Mouse (Mus musculus) MEL (cell line): ENCODE measurements around the gene Arsg. TPM values are rescaled to one million over a fixed set of nuclear protein-coding genes. Genes with fewer than 3 reads are reported as not detected.

Experiments
- DNase-seq: peaks from one replicate; pipeline ENCODE4 v3.0.0; 2011; ENCODE audit warnings: low read depth, low spot score
- H3K27ac ChIP-seq: 2 replicates; pipeline ENCODE4 v1.5.1; 2012; ENCODE audit warnings: low read depth, mild to moderate bottlenecking, control low read depth, low read length, moderate library complexity; ENCODE audit not compliant: control insufficient read depth
- H3K27me3 ChIP-seq, 2 experiments: fragments of 150-350 bp in 1 of 2; sonication (generic) in 1 of 2; 2 replicates each; pipeline ENCODE4 v1.6.1; 2012; ENCODE audit warnings: low read length in 2 of 2, mild to moderate bottlenecking in 2 of 2, improper control_type of control experiment in 1 of 2, moderate library complexity in 1 of 2; ENCODE audit not compliant: insufficient read depth in 2 of 2, control insufficient read depth in 1 of 2
- H3K36me3 ChIP-seq, 2 experiments: 2 replicates each; pipeline ENCODE4 v1.6.1; 2012 to 2014; ENCODE audit warnings: low read length in 2 of 2, improper control_type of control experiment in 1 of 2, inconsistent platforms in 1 of 2, mild to moderate bottlenecking in 1 of 2; ENCODE audit not compliant: insufficient read depth in 2 of 2, control insufficient read depth in 1 of 2
- H3K4me1 ChIP-seq, 2 experiments: fragments of 150-350 bp in 1 of 2; sonication (generic) in 1 of 2; 2 replicates each; pipeline ENCODE4 v1.6.1; 2012; ENCODE audit warnings: low read length in 2 of 2, improper control_type of control experiment in 1 of 2, mild to moderate bottlenecking in 1 of 2; ENCODE audit not compliant: insufficient read depth in 2 of 2, control insufficient read depth in 1 of 2
- H3K4me3 ChIP-seq, 2 experiments: fragments of 150-350 bp in 1 of 2; sonication (generic) in 1 of 2; 2 replicates each; pipeline ENCODE4 v1.5.1; 2012; ENCODE audit warnings: low read depth in 2 of 2, low read length in 2 of 2, mild to moderate bottlenecking in 2 of 2, moderate library complexity in 2 of 2, control low read depth in 1 of 2, improper control_type of control experiment in 1 of 2; ENCODE audit not compliant: control insufficient read depth in 1 of 2, insufficient read depth in 1 of 2
- H3K79me2 ChIP-seq: 2 replicates; pipeline ENCODE4 v1.6.1; 2012; ENCODE audit warnings: mild to moderate bottlenecking, low read length, moderate library complexity; ENCODE audit not compliant: control insufficient read depth, poor library complexity, insufficient read depth
- H3K9ac ChIP-seq: 2 replicates; pipeline ENCODE4 v1.6.1; 2012; ENCODE audit warnings: low read depth, mild to moderate bottlenecking, control low read depth, low read length, moderate library complexity; ENCODE audit not compliant: control insufficient read depth, poor library complexity, severe bottlenecking
- H3K9me3 ChIP-seq: fragments of 150-350 bp; sonication (generic); replicated peaks from 2 replicates; pipeline ENCODE4 v1.6.1; 2012; ENCODE audit warnings: mild to moderate bottlenecking, low read length, improper control_type of control experiment, moderate library complexity; ENCODE audit not compliant: insufficient read depth
- CHD1 ChIP-seq: IDR thresholded peaks from 2 replicates; pipeline ENCODE4 v1.6.1; 2012; ENCODE audit warnings: low read depth, mild to moderate bottlenecking, inconsistent platforms, low read length, improper control_type of control experiment
- CHD2 ChIP-seq: IDR thresholded peaks from 2 replicates; pipeline ENCODE4 v1.6.1; 2011; ENCODE audit warnings: low read length, improper control_type of control experiment
- EP300 ChIP-seq, 2 experiments: IDR thresholded peaks; 2 replicates each; pipeline ENCODE4 v1.6.1; 2011; ENCODE audit warnings: improper control_type of control experiment in 2 of 2, low read length in 2 of 2, low read depth in 1 of 2, mild to moderate bottlenecking in 1 of 2
- ETS1 ChIP-seq: IDR thresholded peaks from 2 replicates; pipeline ENCODE4 v1.6.1; 2012; ENCODE audit warnings: low read depth, mild to moderate bottlenecking, inconsistent platforms, low read length, improper control_type of control experiment, moderate library complexity
- GABPA ChIP-seq: IDR thresholded peaks from 2 replicates; pipeline ENCODE4 v1.6.1; 2012; ENCODE audit warnings: low read depth, mild to moderate bottlenecking, inconsistent platforms, low read length, improper control_type of control experiment, moderate library complexity
- HCFC1 ChIP-seq: IDR thresholded peaks from 2 replicates; pipeline ENCODE4 v1.6.1; 2012; ENCODE audit warnings: low read depth, mild to moderate bottlenecking, inconsistent platforms, low read length, improper control_type of control experiment, moderate library complexity
- MAX ChIP-seq: IDR thresholded peaks from 2 replicates; pipeline ENCODE4 v1.6.1; 2011; ENCODE audit warnings: low read length, improper control_type of control experiment
- MAZ ChIP-seq: IDR thresholded peaks from 2 replicates; pipeline ENCODE4 v1.6.1; 2012; ENCODE audit warnings: low read depth, mild to moderate bottlenecking, inconsistent platforms, low read length, improper control_type of control experiment
- MXI1 ChIP-seq: IDR thresholded peaks from 2 replicates; pipeline ENCODE4 v1.6.1; 2011; ENCODE audit warnings: mild to moderate bottlenecking, low read depth, low read length, improper control_type of control experiment
- MYC ChIP-seq: IDR thresholded peaks from 2 replicates; pipeline ENCODE4 v1.6.1; 2011; ENCODE audit warnings: low read depth, mild to moderate bottlenecking, low read length, improper control_type of control experiment, moderate library complexity
- POLR2A ChIP-seq, 2 experiments: IDR thresholded peaks; 2 replicates each; pipeline ENCODE4 v1.6.1; 2011 to 2012; ENCODE audit warnings: low read length in 2 of 2, mild to moderate bottlenecking in 2 of 2, control low read depth in 1 of 2, improper control_type of control experiment in 1 of 2, low read depth in 1 of 2, moderate library complexity in 1 of 2; ENCODE audit not compliant: control insufficient read depth in 1 of 2, insufficient read depth in 1 of 2, poor library complexity in 1 of 2
- POLR2AphosphoS5 ChIP-seq: IDR thresholded peaks from 2 replicates; pipeline ENCODE4 v1.6.1; 2012; ENCODE audit warnings: low read depth, borderline replicate concordance, mild to moderate bottlenecking, inconsistent platforms, low read length, moderate library complexity, mixed read lengths
- RAD21 ChIP-seq: IDR thresholded peaks from 2 replicates; pipeline ENCODE4 v1.6.1; 2011; ENCODE audit warnings: mild to moderate bottlenecking, low read depth, low read length, improper control_type of control experiment
- SIN3A ChIP-seq: IDR thresholded peaks from 2 replicates; pipeline ENCODE4 v1.6.1; 2012; ENCODE audit warnings: low read length, improper control_type of control experiment, inconsistent platforms
- SMC3 ChIP-seq: IDR thresholded peaks from 2 replicates; pipeline ENCODE4 v1.6.1; 2011; ENCODE audit warnings: low read depth, low read length, improper control_type of control experiment
- UBTF ChIP-seq: IDR thresholded peaks from 2 replicates; pipeline ENCODE4 v1.6.1; 2012; ENCODE audit warnings: low read depth, mild to moderate bottlenecking, inconsistent platforms, low read length, improper control_type of control experiment, moderate library complexity, borderline replicate concordance; ENCODE audit not compliant: insufficient read depth
- ZC3H11A ChIP-seq: IDR thresholded peaks from 2 replicates; pipeline ENCODE4 v1.6.1; 2012; ENCODE audit warnings: low read depth, mild to moderate bottlenecking, inconsistent platforms, low read length, improper control_type of control experiment
- ZNF384 ChIP-seq: IDR thresholded peaks from 2 replicates; pipeline ENCODE4 v1.6.1; 2012; ENCODE audit warnings: low read depth, mild to moderate bottlenecking, inconsistent platforms, low read length, improper control_type of control experiment
- polyA plus RNA-seq, 2 experiments: library from polyadenylated mRNA; stranded (reverse) in 1 of 2; unstranded in 1 of 2; fragments of >175 nt in 1 of 2; fragments of >200 nt in 1 of 2; gene quantifications; 2 replicates each; pipeline versions ENCODE4 v1.2.1 to v1.2.4; 2012; ENCODE audit warnings: low replicate concordance in 2 of 2, low read depth in 1 of 2; ENCODE audit not compliant: insufficient read length in 2 of 2, insufficient read depth in 1 of 2, missing spikeins in 1 of 2
- total RNA-seq: library from RNA; depleted of rRNA; stranded (reverse); fragments of 300-350 nt; gene quantifications from 2 replicates; pipeline ENCODE4 v1.2.3, GENCODE M21; 2012

The Arsg gene
- total and polyA plus RNA-seq, 3 experiments: 3.9 to 5.2 TPM; not detected in 1

DNA sequence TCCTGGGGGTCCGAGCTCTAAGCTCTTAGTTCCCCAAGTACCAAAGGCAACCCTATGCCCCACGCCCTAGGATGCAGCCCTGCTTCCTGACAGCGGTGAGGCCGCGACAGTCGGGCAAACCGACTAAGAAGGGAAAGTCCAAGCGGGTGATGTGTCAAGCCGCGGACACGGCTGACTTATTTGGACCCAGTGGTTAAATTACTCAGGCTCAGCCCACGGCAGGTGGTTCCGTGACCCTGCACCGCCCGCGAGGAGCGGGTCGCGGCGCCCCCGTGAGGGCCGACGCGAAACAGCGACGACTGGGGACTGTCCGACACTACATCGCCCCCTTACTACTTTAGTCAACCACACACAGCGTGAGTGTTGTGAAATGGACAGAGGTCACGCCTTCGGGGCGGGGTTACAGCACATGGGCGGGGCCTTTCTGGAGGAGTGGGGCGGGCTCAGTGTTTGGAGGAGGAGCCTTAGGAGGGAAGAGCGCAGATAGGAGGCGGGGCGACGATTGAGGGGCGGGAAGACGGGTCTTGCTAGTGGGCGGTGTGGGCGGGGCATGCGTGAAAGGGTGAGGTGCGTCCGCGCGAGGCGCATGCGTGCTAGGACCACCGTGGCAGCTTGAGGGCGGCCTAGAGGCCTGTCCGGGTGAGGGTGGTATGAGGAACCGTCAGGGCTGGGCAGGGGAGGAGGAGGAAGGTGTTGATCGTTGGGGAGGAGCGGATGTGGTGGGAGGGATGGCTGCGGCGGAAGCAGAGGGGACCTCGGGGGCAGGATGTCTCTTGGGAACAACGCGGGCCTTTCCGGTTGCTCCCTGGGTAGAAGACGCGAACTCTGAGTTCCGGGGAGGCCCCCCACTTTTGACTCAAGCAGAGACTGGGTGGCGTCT is 47.5 kb upstream of the Arsg start, which contains the start of gene Amz2 (continued):
- no peak; the same call in 1 of the 2 replicates for TF ChIP-seq SIN3A
- peak; percentile 97; the same call in 1 of the 2 replicates for TF ChIP-seq MAZ
- TF ChIP-seq ZC3H11A: peak; percentile 78
- no peak for TF ChIP-seq GABPA
- no peak for TF ChIP-seq ZNF384
- no peak for TF ChIP-seq CHD2
- TF ChIP-seq EP300 (IDR thresholded peaks at IDR 0.05; ENCODE audit: low read depth in 1 of 2, low read length in 2 of 2): peak; percentile 16 to 77; a peak in 3 of 4 replicates
- TF ChIP-seq CHD1: no peak
- TF ChIP-seq RAD21: peak; percentile 85
- TF ChIP-seq MYC: peak; percentile 53
- peak; percentile 57 to 72; a peak in 3 of 4 replicates for TF ChIP-seq POLR2A (IDR thresholded peaks at IDR 0.05; ENCODE audit: control insufficient read depth in 1 of 2, insufficient read depth in 1 of 2, low read depth in 1 of 2, low read length in 2 of 2, poor library complexity in 1 of 2)
- peak; percentile 62; the same call in 1 of the 2 replicates for TF ChIP-seq ETS1
- TF ChIP-seq HCFC1: peak; percentile 91

DNA sequence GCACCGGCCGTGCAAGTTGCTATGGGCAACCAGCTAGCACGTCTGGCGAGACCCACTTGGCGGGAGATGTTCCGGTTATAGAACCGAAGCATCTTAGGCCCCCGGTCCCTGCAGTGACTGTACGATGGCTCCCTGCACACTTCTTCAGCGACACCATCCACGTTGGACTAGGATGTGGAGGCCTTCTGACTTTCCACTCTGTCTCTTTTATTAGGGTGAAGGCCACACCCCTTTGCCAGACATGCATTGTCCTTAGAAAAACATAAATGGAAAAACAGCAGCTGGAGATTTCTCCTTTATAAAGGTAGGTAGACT is 46.9 kb upstream of the Arsg start:
- no peak for TF ChIP-seq POLR2AphosphoS5
- TF ChIP-seq SMC3: no peak; the same call in 1 of the 2 replicates
- TF ChIP-seq ZNF384: no peak
- TF ChIP-seq SIN3A: peak; percentile 81; the same call in 1 of the 2 replicates
- peak; percentile 53 for TF ChIP-seq MXI1
- Histone ChIP-seq H3K27ac (peak overlapping the region; percentile 84), H3K9me3 (no peaks in the 10 kb centered on the region), H3K4me3 (peak overlapping the region; percentile 82 to 89), H3K4me1 (peaks cover 4 to 11% of the 10 kb centered on the region in 2 experiments), H3K9ac (peak overlapping the region; percentile 72), H3K27me3 (no peaks in the 10 kb centered on the region), H3K36me3 (peaks cover 6 to 10% of the 10 kb centered on the region in 2 experiments), H3K79me2 (peaks cover 5% of the 10 kb centered on the region; the same call in 1 of the 2 replicates)
- no peak for DNase-seq

DNA sequence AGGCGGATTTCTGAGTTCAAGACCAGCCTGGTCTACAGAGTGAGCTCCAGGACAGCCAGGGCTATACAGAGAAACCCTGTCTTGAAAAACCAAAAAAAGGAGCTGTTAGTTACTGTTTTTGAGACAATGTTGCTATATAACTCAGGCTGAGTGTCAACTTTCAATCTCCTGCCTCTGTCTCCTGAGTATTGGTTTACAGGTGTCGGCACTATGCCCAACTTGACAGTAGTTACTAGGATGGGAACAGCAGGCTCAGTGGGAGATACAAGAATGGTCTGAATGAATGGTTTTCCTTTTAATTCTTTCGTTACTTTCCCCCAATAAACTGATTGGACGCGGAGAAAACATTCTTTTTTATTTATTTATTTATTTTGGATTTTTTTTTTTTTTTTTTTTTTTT is 45.8 kb upstream of the Arsg start:
- Histone ChIP-seq H3K79me2 (peaks cover 5% of the 10 kb centered on the region; the same call in 1 of the 2 replicates), H3K27ac (no peak overlapping the region), H3K4me3 (no peak overlapping the region), H3K9ac (no peak overlapping the region), H3K27me3 (no peaks in the 10 kb centered on the region), H3K36me3 (peaks cover 6 to 10% of the 10 kb centered on the region in 2 experiments), H3K4me1 (peaks cover 7 to 9% of the 10 kb centered on the region in 2 experiments), H3K9me3 (no peaks in the 10 kb centered on the region)
- no peak for DNase-seq
- TF ChIP-seq EP300 (IDR thresholded peaks at IDR 0.05; ENCODE audit: low read depth in 1 of 2, low read length in 2 of 2) (no peak), MAX (no peak), CHD2 (no peak), ZC3H11A (no peak), UBTF (no peak), ETS1 (no peak)
